Mouse (Mus musculus) kidney, embryonic 16.5 days (tissue): ENCODE results near the gene Magea8. TPM values are rescaled to one million over a fixed set of nuclear protein-coding genes. Genes with fewer than 3 reads are reported as not detected.
"Not testable (repeated sequence)": the region's sequence is repeated elsewhere in the genome, so short reads cannot be mapped to it uniquely, and the experiment has no call there.

Source experiments
- ATAC-seq: fragments of 200-750 bp; cut with Nextera tagmentation; 2 replicates; pipeline ENCODE4 v1.8.0; 2017; ENCODE audit warnings: moderate TSS enrichment; ENCODE audit not compliant: low FRiP score, low TSS enrichment
- H3K27ac ChIP-seq: fragments of 300-500 bp; sonication (generic); 2 replicates; pipeline ENCODE4 v1.5.1; 2014; ENCODE audit warnings: low read length
- H3K27me3 ChIP-seq: fragments of 300-500 bp; sonication (generic); 2 replicates; pipeline ENCODE4 v1.6.1; 2014; ENCODE audit warnings: low read length, control low read depth, mixed read lengths; ENCODE audit not compliant: insufficient read depth
- H3K36me3 ChIP-seq: fragments of 300-500 bp; sonication (generic); 2 replicates; pipeline ENCODE4 v1.6.1; 2014; ENCODE audit warnings: low read length, control low read depth, mixed read lengths; ENCODE audit not compliant: insufficient read depth
- H3K4me1 ChIP-seq: fragments of 300-500 bp; sonication (generic); 2 replicates; pipeline ENCODE4 v1.6.1; 2014; ENCODE audit warnings: low read length, control low read depth, mixed read lengths; ENCODE audit not compliant: insufficient read depth
- H3K4me2 ChIP-seq: fragments of 300-500 bp; sonication (generic); replicated peaks from 2 replicates; pipeline ENCODE4 v1.6.1; 2014; ENCODE audit warnings: low read depth, low read length
- H3K4me3 ChIP-seq: fragments of 300-500 bp; sonication (generic); 2 replicates; pipeline ENCODE4 v1.5.1; 2014; ENCODE audit warnings: mild to moderate bottlenecking, low read length
- H3K9ac ChIP-seq: fragments of 300-500 bp; sonication (generic); replicated peaks from 2 replicates; pipeline ENCODE4 v1.6.1; 2014; ENCODE audit warnings: low read length
- H3K9me3 ChIP-seq: fragments of 300-500 bp; sonication (generic); 2 replicates; pipeline ENCODE4 v1.6.1; 2016; ENCODE audit warnings: low read length, control low read depth
- WGBS: fragments of 180-500 bp; shearing (Covaris S2); extraction: QIAGEN DNeasy Blood & Tissue Kit; methylation state at CpG from one replicate; pipeline ENCODE4 v1.1.7; 2014; 5-methylcytosine and 5-hydroxymethylcytosine counted together
- polyA plus RNA-seq: library from polyadenylated mRNA; unstranded; fragments of >200 nt; fragmentation: Nextera tagmentation; extraction: Ambion mirVana; gene quantifications from 2 replicates; pipeline ENCODE4 v1.2.1, GENCODE M21; 2015

Gene Magea8
- polyA plus RNA-seq, result not detected in 2 replicates

DNA sequence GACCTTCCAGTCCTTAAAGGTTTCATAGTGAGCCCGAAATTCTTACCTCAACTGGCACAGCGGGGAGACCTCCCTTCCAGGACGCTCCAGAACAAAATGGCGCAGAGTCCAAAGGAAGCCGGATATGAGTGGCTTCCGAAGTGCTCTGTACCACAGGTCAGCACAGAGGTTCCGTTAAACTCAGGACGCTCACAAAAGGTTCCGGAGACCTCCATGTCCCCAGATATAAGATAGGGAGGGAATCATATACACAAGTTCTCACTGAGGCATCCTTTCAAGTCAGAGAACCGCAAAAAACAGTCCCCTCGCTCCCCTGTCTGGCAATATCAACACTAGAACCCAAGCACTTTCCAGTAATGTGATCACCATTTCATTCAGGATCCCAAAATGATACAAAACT, at the start of gene Magea8:
TSS of gene Magea8 (minus strand) at position 101 of the 400 bp plus-strand sequence.
- not testable (repeated sequence) for H3K4me1 ChIP-seq, H3K9ac ChIP-seq, H3K9me3 ChIP-seq, ATAC-seq, H3K27me3 ChIP-seq, H3K4me3 ChIP-seq, H3K27ac ChIP-seq, H3K4me2 ChIP-seq, H3K36me3 ChIP-seq
- 91% methylated on average over 9 of the region's 11 CpGs for WGBS

DNA sequence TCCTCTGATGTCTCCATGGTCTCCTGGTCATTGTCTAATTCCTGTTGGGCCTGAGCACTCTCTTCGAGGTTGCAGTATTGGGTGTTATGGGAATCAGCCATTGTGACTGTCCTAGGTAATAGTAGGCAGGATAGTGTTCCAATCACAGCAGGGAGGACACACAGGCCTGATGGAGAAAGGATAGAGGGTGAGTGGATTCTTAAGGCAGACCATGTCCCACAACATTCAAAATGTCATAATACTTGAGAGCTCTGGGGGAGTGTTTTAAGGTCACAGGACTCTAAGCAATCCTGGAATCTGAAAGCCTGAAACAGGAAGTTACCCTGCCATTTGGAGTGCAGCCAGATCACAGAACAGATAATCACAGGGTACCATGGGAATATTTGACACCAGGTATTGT, 46.2 kb downstream of the Magea8 start, which contains the start of gene Magea3:
TSS of gene Magea3 (minus strand) at position 101 of the 400 bp plus-strand sequence.
- H3K4me1 ChIP-seq, H3K27ac ChIP-seq, H3K4me2 ChIP-seq, H3K27me3 ChIP-seq, H3K36me3 ChIP-seq, ATAC-seq, H3K9me3 ChIP-seq, H3K4me3 ChIP-seq, H3K9ac ChIP-seq: not testable (repeated sequence)
- 92% methylated on average over 1 of the region's 1 CpGs for WGBS

GRCm38 (mm10) chrX:154935887-154936286, 59.8 kb downstream of the Magea8 start, which contains the start of gene Magea6:
Magea6 (minus strand) TSS chrX:154935987.
- not testable (repeated sequence) for H3K9ac ChIP-seq, ATAC-seq, H3K27ac ChIP-seq, H3K36me3 ChIP-seq, H3K4me3 ChIP-seq, H3K4me1 ChIP-seq, H3K4me2 ChIP-seq, H3K9me3 ChIP-seq, H3K27me3 ChIP-seq
- 48% methylated on average over 1 of the region's 1 CpGs for WGBS

Other genes starting within 250 kb of the Magea8 start
- gene Cldn34b1, start 105.6 kb downstream of the Magea8 start, polyA plus RNA-seq, result not detected in 2 replicates
- not detected in 2 replicates for gene Magea6, start 59.9 kb downstream of the Magea8 start, polyA plus RNA-seq
- not detected in 2 replicates for gene Magea3, start 46.3 kb downstream of the Magea8 start, polyA plus RNA-seq
- not detected in 2 replicates for gene Magea5, start 67.3 kb upstream of the Magea8 start, polyA plus RNA-seq
- gene Magea1, start 93.9 kb upstream of the Magea8 start, polyA plus RNA-seq, result not detected in 2 replicates
- gene Magea2, start 97.8 kb upstream of the Magea8 start, polyA plus RNA-seq, result not detected in 2 replicates
- gene Cldn34b2, start 132.6 kb upstream of the Magea8 start, polyA plus RNA-seq, result not detected in 2 replicates
- 207 and 217 TPM in 2 replicates for gene Sat1, start 220.6 kb upstream of the Magea8 start, polyA plus RNA-seq